Mouse (Mus musculus) ES-E14 (cell line): ENCODE measurements at regions not wholly inside any gene's neighbourhood (a gene's known extent, or its start where the extent isn't known, plus 50 kb on each side); places are given as distances from the start of the nearest gene placed in this dataset.

Source experiments
- CHD2 ChIP-seq: IDR thresholded peaks from 2 replicates; pipeline ENCODE4 v1.6.1; 2014; ENCODE audit warnings: mild to moderate bottlenecking, low read depth, low read length, inconsistent platforms
- HCFC1 ChIP-seq: IDR thresholded peaks from 2 replicates; pipeline ENCODE4 v1.6.1; 2012; ENCODE audit warnings: low read length, inconsistent platforms, borderline replicate concordance; ENCODE audit not compliant: insufficient read depth
- MAFK ChIP-seq: IDR thresholded peaks from 2 replicates; pipeline ENCODE4 v1.6.1; 2014; ENCODE audit warnings: mild to moderate bottlenecking, low read depth, low read length, inconsistent platforms; ENCODE audit not compliant: insufficient read depth
- ZC3H11A ChIP-seq: IDR thresholded peaks from 2 replicates; pipeline ENCODE4 v1.6.1; 2012; ENCODE audit warnings: low read depth, mild to moderate bottlenecking, inconsistent platforms, low read length, borderline replicate concordance
- ZNF384 ChIP-seq: IDR thresholded peaks from 2 replicates; pipeline ENCODE4 v1.6.1; 2012; ENCODE audit warnings: low read depth, low read length, inconsistent platforms

DNA sequence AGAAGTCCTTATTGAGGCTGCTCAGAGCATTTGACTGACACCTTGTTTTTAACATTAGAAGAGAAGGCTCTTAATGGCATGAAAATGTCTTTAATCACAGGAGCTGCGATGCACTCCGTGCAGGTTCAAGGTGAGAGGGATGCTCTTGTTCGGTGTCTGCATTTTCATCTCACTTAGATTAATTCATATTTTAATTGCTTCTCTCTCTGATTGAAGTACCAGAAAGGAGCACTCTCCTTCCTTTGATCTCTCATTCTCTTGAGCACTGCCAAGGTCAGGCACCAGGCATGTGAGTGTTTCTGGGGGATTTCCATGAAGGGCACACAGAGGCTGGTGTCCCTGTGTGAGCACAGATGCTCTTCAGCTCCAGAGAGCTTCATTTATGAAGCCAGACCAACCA, 752.0 kb upstream of the Castor2 start:
- TF ChIP-seq HCFC1 (no peak), MAFK (no peak), ZNF384 (no peak), ZC3H11A (no peak), CHD2 (no peak)
